Mouse (Mus musculus) thymus, adult 2 months (tissue): ENCODE results near the gene Ddx54.

Source experiments
- CTCF ChIP-seq: fragments of 200-500 bp; IDR thresholded peaks from 2 replicates; pipeline ENCODE4 v1.5.1; 2012; ENCODE audit warnings: mild to moderate bottlenecking, control low read depth, low read length, moderate library complexity, borderline replicate concordance; ENCODE audit not compliant: control insufficient read depth, poor library complexity, insufficient read depth; ENCODE audit errors: extremely low read depth
- POLR2A ChIP-seq: fragments of 200-500 bp; IDR thresholded peaks from 2 replicates; pipeline ENCODE4 v1.6.1; 2012; ENCODE audit warnings: mild to moderate bottlenecking, low read length, control low read depth, moderate library complexity; ENCODE audit not compliant: control insufficient read depth, poor library complexity, insufficient read depth; ENCODE audit errors: extremely low read depth

DNA sequence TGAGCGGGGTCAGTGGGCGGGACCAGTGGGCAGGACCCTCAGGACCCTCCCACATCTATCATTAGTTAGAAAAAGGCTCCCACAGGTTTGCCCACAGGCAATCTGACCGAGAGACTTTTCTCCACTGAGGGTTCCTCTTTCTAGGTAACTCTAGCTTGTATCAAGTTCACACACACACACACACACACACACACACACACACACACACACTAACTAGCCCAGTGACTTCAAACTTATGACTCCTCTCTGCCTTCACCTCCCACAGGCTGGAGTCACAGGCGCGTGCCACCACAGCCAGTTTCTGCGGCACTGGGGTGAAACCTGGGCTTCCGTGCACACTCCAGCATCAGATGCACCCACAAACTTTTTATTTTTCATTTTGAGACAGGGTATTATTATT, 56.2 kb downstream of the Ddx54 start:
- no peak for TF ChIP-seq CTCF
- TF ChIP-seq POLR2A: no peak
